Mouse (Mus musculus): ENCODE results near the gene Mup14. TPM values are rescaled to one million over a fixed set of nuclear protein-coding genes. Genes with fewer than 3 reads are reported as not detected.
"Not testable (repeated sequence)": the region's sequence is repeated elsewhere in the genome, so short reads cannot be mapped to it uniquely, and the experiment has no call there.

The Mup14 gene
- under 1 TPM in 2 of 4 experiments, not detected in 2; 0.56 to 0.70 TPM for total RNA-seq (2022)

- DNase-seq (ENCODE audit: low spot score in 2 of 2) = not testable (repeated sequence)
These were observed at the start of gene Mup14 for GRCm38 (mm10) chr4:61303900-61304299. Mup14 (minus strand) TSS chr4:61304000.

GRCm38 (mm10) chr4:61338108-61338507 is 34.3 kb upstream of the Mup14 start:
- not testable (repeated sequence) for DNase-seq (ENCODE audit: low spot score in 2 of 2)

Other genes starting within 250 kb of the Mup14 start
- not detected for gene Mup13, start 75.7 kb downstream of the Mup14 start, total RNA-seq (2022)
- gene Mup15, start 135.7 kb upstream of the Mup14 start, total RNA-seq (2022) = not detected
- gene Mup16, start 215.5 kb upstream of the Mup14 start, total RNA-seq (2022) = 1 to 10 TPM in 1 of 4 experiments, not detected in 3; 5.6 TPM